Mouse (Mus musculus) CH12.LX (cell line): ENCODE results near the gene Ppp2r2d. TPM values are rescaled to one million over a fixed set of nuclear protein-coding genes. Genes with fewer than 3 reads are reported as not detected.

Experiments
- DNase-seq: peaks from one replicate; pipeline ENCODE4 v3.0.0-alpha.2; 2013; ENCODE audit errors: extremely low read depth
- H3K27ac ChIP-seq: 2 replicates; pipeline ENCODE4 v1.5.1; 2012; ENCODE audit warnings: low read depth, mild to moderate bottlenecking, control low read depth, moderate library complexity; ENCODE audit not compliant: insufficient read depth
- H3K27me3 ChIP-seq: replicated peaks from 2 replicates; pipeline ENCODE3; 2012; ENCODE audit warnings: inconsistent platforms
- H3K36me3 ChIP-seq, 2 experiments: replicated peaks in 1 of 2; 2 replicates each; pipeline versions ENCODE3 to v1.6.1; 2012; ENCODE audit warnings: inconsistent platforms in 1 of 2, low read length in 1 of 2, mild to moderate bottlenecking in 1 of 2, mixed read lengths in 1 of 2, moderate library complexity in 1 of 2; ENCODE audit not compliant: control insufficient read depth in 1 of 2, insufficient read depth in 1 of 2
- H3K4me1 ChIP-seq, 2 experiments: 2 replicates each; pipeline ENCODE4 v1.6.1; 2012; ENCODE audit warnings: inconsistent platforms in 1 of 2, moderate library complexity in 1 of 2; ENCODE audit not compliant: insufficient read depth in 2 of 2, control insufficient read depth in 1 of 2
- H3K4me2 ChIP-seq: 2 replicates; pipeline ENCODE4 v1.6.1; 2012; ENCODE audit warnings: low read depth, mild to moderate bottlenecking, control low read depth; ENCODE audit not compliant: poor library complexity, insufficient read depth, severe bottlenecking
- H3K4me3 ChIP-seq, 3 experiments: fragments of 150-350 bp in 1 of 3; sonication (generic) in 1 of 3; replicated peaks in 1 of 3; 2 replicates each; pipeline versions ENCODE3 to v1.5.1; 2011 to 2012; ENCODE audit warnings: low read depth in 2 of 3, low read length in 2 of 3, mild to moderate bottlenecking in 2 of 3, moderate library complexity in 2 of 3, control low read depth in 1 of 3, improper control_type of control experiment in 1 of 3, inconsistent platforms in 1 of 3, mixed read lengths in 1 of 3; ENCODE audit not compliant: poor library complexity in 1 of 3
- H3K79me2 ChIP-seq: replicated peaks from 2 replicates; pipeline ENCODE4 v1.6.1; 2012; ENCODE audit warnings: mild to moderate bottlenecking, moderate library complexity; ENCODE audit not compliant: control insufficient read depth, poor library complexity, insufficient read depth, severe bottlenecking; ENCODE audit errors: extremely low read depth
- H3K9ac ChIP-seq: 2 replicates; pipeline ENCODE4 v1.6.1; 2012; ENCODE audit warnings: low read depth, mild to moderate bottlenecking, control low read depth, moderate library complexity; ENCODE audit not compliant: insufficient read depth
- H3K9me3 ChIP-seq: replicated peaks from 2 replicates; pipeline ENCODE3; 2012; ENCODE audit warnings: low read length, inconsistent platforms, mixed read lengths
- CTCF ChIP-seq, 2 experiments: IDR thresholded peaks in 1 of 2; conservative IDR thresholded peaks in 1 of 2; 2 replicates each; pipeline ENCODE4 v1.5.1; 2011 to 2012; ENCODE audit warnings: low read depth in 2 of 2, low read length in 2 of 2, improper control_type of control experiment in 1 of 2, inconsistent platforms in 1 of 2, mild to moderate bottlenecking in 1 of 2, moderate library complexity in 1 of 2
- EP300 ChIP-seq: IDR thresholded peaks from 2 replicates; pipeline ENCODE4 v1.6.1; 2011; ENCODE audit warnings: low read length, improper control_type of control experiment
- JUND ChIP-seq: conservative IDR thresholded peaks from 2 replicates; pipeline ENCODE4 v1.6.1; 2011; ENCODE audit warnings: low read depth, low read length, improper control_type of control experiment
- NRF1 ChIP-seq: IDR thresholded peaks from 2 replicates; pipeline ENCODE4 v1.6.1; 2014; ENCODE audit warnings: low read depth, mild to moderate bottlenecking, inconsistent platforms, low read length, improper control_type of control experiment, moderate library complexity
- USF2 ChIP-seq: conservative IDR thresholded peaks from 2 replicates; pipeline ENCODE4 v1.6.1; 2011; ENCODE audit warnings: low read depth, low read length, improper control_type of control experiment
- dilution Hi-C: fragments of 300-500 bp; cut with MboI; formaldehyde crosslinking; loops from 2 replicates; pipeline ENCODE4 v1.14.3; 2020; ENCODE audit warnings: low sequenced_read_pairs; ENCODE audit not compliant: extremely low pct_unique_long_range_greater_than_20kb, extremely low pct_ligation_motif_present
- in situ Hi-C: fragments of 300-500 bp; cut with MboI; formaldehyde crosslinking; loops from 3 replicates; pipeline ENCODE4 v1.14.3; 2019; ENCODE audit warnings: low sequenced_read_pairs, low pct_ligation_motif_present, low pct_unique_long_range_greater_than_20kb, mixed read lengths
- polyA plus RNA-seq: library from polyadenylated mRNA; unstranded; fragments of >175 nt; gene quantifications from 2 replicates; pipeline ENCODE4 v1.2.1, GENCODE M21; 2012; ENCODE audit warnings: low read depth; ENCODE audit not compliant: insufficient read length
- total RNA-seq, 2 experiments: library from RNA; depleted of rRNA; stranded (reverse); fragments of 300-350 nt in 1 of 2; fragments of >200 nt in 1 of 2; gene quantifications; 2 replicates each; pipeline ENCODE4 v1.2.3; 2012 to 2014

The Ppp2r2d gene
- total and polyA plus RNA-seq, 3 experiments: 24.3 to 54.1 (median 46.0) TPM

GRCm38 (mm10) chr7:138923756-138924425 is 78.0 kb downstream of the Ppp2r2d start (continued):
- TF ChIP-seq NRF1 (no peak), EP300 (no peak), CTCF (conservative IDR thresholded peaks at IDR 0.05 in 1 of 2, IDR thresholded peaks at IDR 0.05 in 1 of 2; ENCODE audit: low read depth in 2 of 2, low read length in 2 of 2) (peak; percentile 35 to 62; a peak in 3 of 4 replicates), USF2 (no peak)
- TF ChIP-seq, all 38 proteins: peak for 4

GRCm38 (mm10) chr7:138928456-138928855 is 82.6 kb downstream of the Ppp2r2d start:
- Histone ChIP-seq H3K9ac (no peak overlapping the region), H3K27me3 (peaks cover 40% of the 10 kb centered on the region), H3K36me3 (no peaks in the 10 kb centered on the region), H3K27ac (no peak overlapping the region), H3K4me1 (no peaks in the 10 kb centered on the region), H3K79me2 (no peaks in the 10 kb centered on the region), H3K4me2 (no peak overlapping the region), H3K9me3 (peaks cover 5% of the 10 kb centered on the region), H3K4me3 (no peak overlapping the region)
- in situ Hi-C loops: no loop called here
- no peak for TF ChIP-seq JUND
- DNase-seq: no peak
- dilution Hi-C loops: no loop called here

Other genes with a start within 250 kb of the Ppp2r2d start
- 3.6 and 5.1 TPM in 2 replicates for gene Mapk1ip1, start 194 bp downstream of the Ppp2r2d start, total RNA-seq (2012; rRNA removed)
- gene Mapk1ip1, start 194 bp downstream of the Ppp2r2d start, total RNA-seq (2014; rRNA removed): 3.2 and 4.2 TPM in 2 replicates
- 5.2 and 6.6 TPM in 2 replicates for gene Mapk1ip1, start 194 bp downstream of the Ppp2r2d start, polyA plus RNA-seq
- gene Bnip3, start 63.4 kb downstream of the Ppp2r2d start, total RNA-seq (2012; rRNA removed): 27.0 and 102 TPM in 2 replicates
- 176 and 294 TPM in 2 replicates for gene Bnip3, start 63.4 kb downstream of the Ppp2r2d start, total RNA-seq (2014; rRNA removed)
- 15.7 and 20.8 TPM in 2 replicates for gene Bnip3, start 63.4 kb downstream of the Ppp2r2d start, polyA plus RNA-seq
- not detected in 2 replicates for gene Jakmip3, start 94.7 kb downstream of the Ppp2r2d start, total RNA-seq (2012; rRNA removed)
- gene Jakmip3, start 94.7 kb downstream of the Ppp2r2d start, total RNA-seq (2014; rRNA removed): not detected in 2 replicates
- gene Jakmip3, start 94.7 kb downstream of the Ppp2r2d start, polyA plus RNA-seq: not detected in 2 replicates
- gene Dpysl4, start 239.9 kb downstream of the Ppp2r2d start, total RNA-seq (2012; rRNA removed): not detected in 2 replicates
- not detected in 2 replicates for gene Dpysl4, start 239.9 kb downstream of the Ppp2r2d start, total RNA-seq (2014; rRNA removed)
- not detected in 2 replicates for gene Dpysl4, start 239.9 kb downstream of the Ppp2r2d start, polyA plus RNA-seq